16 mouse cellular contexts compared by ENCODE assay signal in the genomic region with DNA sequence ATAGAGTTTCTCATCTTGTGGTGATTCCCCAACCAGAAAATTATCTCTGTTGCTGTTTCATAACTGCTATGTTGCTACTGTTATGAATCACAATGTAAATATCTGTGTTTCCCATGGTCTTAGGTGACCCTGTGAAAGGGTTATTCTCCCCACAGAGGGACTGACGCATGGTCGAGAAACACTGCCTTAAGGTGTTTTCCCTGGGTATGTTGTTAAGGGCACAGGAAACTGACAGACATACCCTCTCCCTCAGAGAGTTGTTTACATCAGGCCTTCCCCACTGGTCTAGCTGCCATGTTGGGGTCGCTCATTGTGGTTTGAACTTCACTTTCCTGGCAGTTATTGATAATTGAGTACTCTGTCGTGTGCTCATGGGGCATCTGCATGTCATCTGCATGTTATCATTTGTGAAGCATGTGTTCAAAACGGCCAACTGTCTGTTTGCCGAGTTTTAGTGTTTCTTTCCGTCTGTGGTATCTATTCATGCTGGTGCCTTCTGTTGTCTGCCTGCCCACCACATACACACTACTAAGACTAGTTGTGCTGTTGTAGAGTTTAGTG. TPM values are rescaled to one million over a fixed set of nuclear protein-coding genes. Genes with fewer than 3 reads are reported as not detected.
DNase-seq lines count a peak whose midpoint lies in the region; ATAC-seq lines count a peak whose summit lies in the region.
"Had no signal": no experiment of that assay in that cellular context is flagged by ENCODE, and none has a peak within 500 bp of the region (broad histone marks: within the 10 kb centered on the region; RNA-seq: fewer than 3 reads in every experiment).

No protein-coding gene starts in this region.

- DNase-seq in 416B (ENCODE audit: low read depth), result peak; percentile 71
- DNase-seq in c-Kit-positive CD71-positive TER-119-negative erythroid progenitor cells, embryonic 14.5 days (ENCODE audit: low read depth), result peak; percentile 36
- DNase-seq in right cerebral cortex, postnatal 25 days, result no peak
- DNase-seq in layer of hippocampus, adult 9-11 months, result no peak
- no peak for DNase-seq in adrenal gland, adult 18-20 months (ENCODE audit: low spot score in 2 of 2)
- DNase-seq: adrenal gland, adult 8-10 months; cerebellum, adult 9-10 months; heart, adult 2 months; kidney, adult 11 months; kidney, postnatal 10 days; lung, embryonic 14.5 days; midbrain, embryonic 14.5 days; right cerebral cortex, postnatal 4 days had no signal

- peak; percentile 96 for ATAC-seq in CD4-positive, CD25-positive, alpha-beta regulatory T cell, adult 4 months
- ATAC-seq in megakaryocyte progenitor cell, adult 5-6 weeks (replicated peaks; ENCODE audit: poor library complexity), result peak; percentile 85
- ATAC-seq: forebrain, embryonic 13.5 days had no signal

RNA-seq across cellular contexts. Expression of a gene that starts 11.6 kb away (rescaled TPM):
- 1 to 10 TPM; 8.7 to 9.3 TPM for polyA plus RNA-seq in CD4-positive, CD25-positive, alpha-beta regulatory T cell, adult 4 months (2017; shearing (Covaris generic))
- 4.4 and 5.1 TPM in 2 replicates for total RNA-seq in megakaryocyte progenitor cell, adult 5-6 weeks (2015)
- 4.2 and 5.5 TPM in 2 replicates for total RNA-seq in megakaryocyte progenitor cell, adult 5-6 weeks (2017)
- total RNA-seq in adrenal gland, adult 18-20 months (2021), result 10 to 100 TPM; 71.3 to 76.9 TPM

Comparison
In these comparisons a context has a peak if more than half of its experiments do, and no peak if none do; other contexts are left out.
1. DNase-seq: peak in 416B (single experiment) and c-Kit-positive CD71-positive TER-119-negative erythroid progenitor cells, embryonic 14.5 days (single experiment); none in right cerebral cortex, postnatal 25 days (single experiment), layer of hippocampus, adult 9-11 months (single experiment) and adrenal gland, adult 18-20 months (0 of 2).
2. RNA of a gene that starts 11.6 kb away (total RNA-seq): 71.3 to 76.9 TPM in adrenal gland, adult 18-20 months; 4.2 to 5.5 TPM in megakaryocyte progenitor cell, adult 5-6 weeks; every median in the first group is over 10 times any median in the second.